Mouse (Mus musculus): ENCODE measurements around the gene Hspb6. TPM values are rescaled to one million over a fixed set of nuclear protein-coding genes. Genes with fewer than 3 reads are reported as not detected.

Hspb6 gene
- polyA plus RNA-seq, 1 experiment from 2014 or later, result 6.2 TPM

- Histone ChIP-seq H3K4me3 (no peak overlapping the region), H3K9ac (replicated peaks) (no peak overlapping the region), H3K27me3 (no peaks in the 10 kb centered on the region), H3K27ac (replicated peaks) (no peak overlapping the region), H3K36me3 (no peaks in the 10 kb centered on the region), H3K4me1 (peaks cover 10% of the 10 kb centered on the region), H3K4me2 (replicated peaks) (no peak overlapping the region), H3K9me3 (no peaks in the 10 kb centered on the region)
- 65% methylated on average over 3 of the region's 3 CpGs for WGBS
- ATAC-seq (ENCODE audit: low FRiP score, low read depth), result no peak
Measured at GRCm38 (mm10) chr7:30602583-30602982, 50.6 kb downstream of the Hspb6 start.

DNA sequence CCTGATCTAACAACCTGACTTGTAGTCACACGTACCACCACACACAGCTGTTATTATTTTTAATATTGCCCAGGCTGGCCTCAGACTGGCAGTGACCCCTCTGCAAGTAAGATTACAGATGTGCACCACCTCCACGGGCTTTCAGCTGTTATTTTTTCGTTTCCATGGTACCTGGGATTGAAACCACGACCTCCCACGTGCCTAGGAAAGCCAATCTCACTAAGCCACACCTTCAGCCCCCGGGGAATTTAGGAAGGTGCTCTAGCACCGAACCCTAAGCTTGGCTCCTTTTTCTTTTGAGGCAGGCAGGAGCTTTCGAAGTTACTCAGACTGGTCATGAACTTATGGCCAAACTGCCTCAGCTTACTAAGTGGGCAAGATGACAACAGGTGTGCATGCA is 52.4 kb downstream of the Hspb6 start:
- WGBS, result 69% methylated on average over 8 of the region's 8 CpGs
- no peak overlapping the region for H3K4me2 ChIP-seq (replicated peaks)
- H3K9ac ChIP-seq (replicated peaks), result no peak overlapping the region
- ATAC-seq (ENCODE audit: low FRiP score, low read depth), result no peak
- H3K4me3 ChIP-seq, result no peak overlapping the region
- H3K4me1 ChIP-seq, result peaks cover 10% of the 10 kb centered on the region
- H3K36me3 ChIP-seq, result no peaks in the 10 kb centered on the region
- H3K9me3 ChIP-seq, result no peaks in the 10 kb centered on the region
- H3K27ac ChIP-seq (replicated peaks), result no peak overlapping the region
- no peaks in the 10 kb centered on the region for H3K27me3 ChIP-seq

- WGBS, result 88% methylated on average over 8 of the region's 8 CpGs
- peaks cover 6% of the 10 kb centered on the region; the same call in 1 of the 2 replicates for H3K4me1 ChIP-seq
- H3K4me3 ChIP-seq, result no peak overlapping the region
- no peaks in the 10 kb centered on the region for H3K9me3 ChIP-seq
- no peak overlapping the region for H3K9ac ChIP-seq (replicated peaks)
- no peaks in the 10 kb centered on the region for H3K36me3 ChIP-seq
- no peak for ATAC-seq (ENCODE audit: low FRiP score, low read depth)
- H3K27ac ChIP-seq (replicated peaks), result no peak overlapping the region
- H3K27me3 ChIP-seq, result no peaks in the 10 kb centered on the region
- H3K4me2 ChIP-seq (replicated peaks), result no peak overlapping the region
Measured at GRCm38 (mm10) chr7:30604944-30605343, 53.0 kb downstream of the Hspb6 start.

Small RNA genes lying within 50 kb of the gene (microRNA-seq; reads per million reads assigned to microRNA genes)
- gene Gm38670 (1.4 reads per million), gene Mir3569 (not detected)

Other genes with a start within 250 kb of the Hspb6 start
- 86.9 and 92.9 TPM in 2 replicates for gene Alkbh6, start 243.5 kb upstream of the Hspb6 start, polyA plus RNA-seq (2016; fragmentation: Nextera tagmentation; extraction: Ambion mirVana)
- gene Syne4, start 237.4 kb upstream of the Hspb6 start, polyA plus RNA-seq (2016; fragmentation: Nextera tagmentation; extraction: Ambion mirVana), result 17.5 and 19.0 TPM in 2 replicates
- gene E130208F15Rik, start 230.4 kb upstream of the Hspb6 start, polyA plus RNA-seq (2016; fragmentation: Nextera tagmentation; extraction: Ambion mirVana), result 0.63 TPM in 1 of 2 replicates, not detected in the other
- gene Sdhaf1, start 228.3 kb upstream of the Hspb6 start, polyA plus RNA-seq (2016; fragmentation: Nextera tagmentation; extraction: Ambion mirVana), result 22.2 and 27.4 TPM in 2 replicates
- 9.1 and 9.5 TPM in 2 replicates for gene Lrfn3, start 189.4 kb upstream of the Hspb6 start, polyA plus RNA-seq (2016; fragmentation: Nextera tagmentation; extraction: Ambion mirVana)
- 18.3 and 24.4 TPM in 2 replicates for gene Tyrobp, start 138.4 kb upstream of the Hspb6 start, polyA plus RNA-seq (2016; fragmentation: Nextera tagmentation; extraction: Ambion mirVana)
- gene Hcst, start 132.3 kb upstream of the Hspb6 start, polyA plus RNA-seq (2016; fragmentation: Nextera tagmentation; extraction: Ambion mirVana), result not detected in 2 replicates
- 1.4 TPM in 2 replicates for gene Nfkbid, start 130.4 kb upstream of the Hspb6 start, polyA plus RNA-seq (2016; fragmentation: Nextera tagmentation; extraction: Ambion mirVana)
- 301 and 324 TPM in 2 replicates for gene Aplp1, start 106.6 kb upstream of the Hspb6 start, polyA plus RNA-seq (2016; fragmentation: Nextera tagmentation; extraction: Ambion mirVana)
- gene Kirrel2, start 94.5 kb upstream of the Hspb6 start, polyA plus RNA-seq (2016; fragmentation: Nextera tagmentation; extraction: Ambion mirVana), result 1.6 and 4.7 TPM in 2 replicates
- gene Nphs1, start 93.9 kb upstream of the Hspb6 start, polyA plus RNA-seq (2016; fragmentation: Nextera tagmentation; extraction: Ambion mirVana), result 0.58 and 1.1 TPM in 2 replicates
- 0.39 TPM in 1 of 2 replicates, not detected in the other for gene Prodh2, start 58.6 kb upstream of the Hspb6 start, polyA plus RNA-seq (2016; fragmentation: Nextera tagmentation; extraction: Ambion mirVana)
- gene Arhgap33, start 17.1 kb upstream of the Hspb6 start, polyA plus RNA-seq (2016; fragmentation: Nextera tagmentation; extraction: Ambion mirVana), result 96.3 and 99.5 TPM in 2 replicates
- gene Proser3, start 121 bp downstream of the Hspb6 start, polyA plus RNA-seq (2016; fragmentation: Nextera tagmentation; extraction: Ambion mirVana), result 15.1 TPM in 2 replicates
- gene Lin37, start 7.7 kb downstream of the Hspb6 start, polyA plus RNA-seq (2016; fragmentation: Nextera tagmentation; extraction: Ambion mirVana), result 53.0 and 54.9 TPM in 2 replicates
- 83.1 and 88.4 TPM in 2 replicates for gene U2af1l4, start 11.1 kb downstream of the Hspb6 start, polyA plus RNA-seq (2016; fragmentation: Nextera tagmentation; extraction: Ambion mirVana)
- 21.8 and 23.5 TPM in 2 replicates for gene Gm49396, start 11.2 kb downstream of the Hspb6 start, polyA plus RNA-seq (2016; fragmentation: Nextera tagmentation; extraction: Ambion mirVana)
- 130 and 144 TPM in 2 replicates for gene Psenen, start 11.4 kb downstream of the Hspb6 start, polyA plus RNA-seq (2016; fragmentation: Nextera tagmentation; extraction: Ambion mirVana)
- gene Igflr1, start 13.2 kb downstream of the Hspb6 start, polyA plus RNA-seq (2016; fragmentation: Nextera tagmentation; extraction: Ambion mirVana), result 5.9 and 8.2 TPM in 2 replicates
- gene Kmt2b, start 36.5 kb downstream of the Hspb6 start, polyA plus RNA-seq (2016; fragmentation: Nextera tagmentation; extraction: Ambion mirVana), result 11.4 and 13.6 TPM in 2 replicates
- gene Zbtb32, start 46.7 kb downstream of the Hspb6 start, polyA plus RNA-seq (2016; fragmentation: Nextera tagmentation; extraction: Ambion mirVana), result 0.34 and 0.47 TPM in 2 replicates
- gene Upk1a, start 60.7 kb downstream of the Hspb6 start, polyA plus RNA-seq (2016; fragmentation: Nextera tagmentation; extraction: Ambion mirVana), result 0.75 and 0.85 TPM in 2 replicates
- gene Cox6b1, start 74.0 kb downstream of the Hspb6 start, polyA plus RNA-seq (2016; fragmentation: Nextera tagmentation; extraction: Ambion mirVana), result 801 and 832 TPM in 2 replicates
- not detected in 2 replicates for gene Etv2, start 83.7 kb downstream of the Hspb6 start, polyA plus RNA-seq (2016; fragmentation: Nextera tagmentation; extraction: Ambion mirVana)
- gene Rbm42, start 98.1 kb downstream of the Hspb6 start, polyA plus RNA-seq (2016; fragmentation: Nextera tagmentation; extraction: Ambion mirVana), result 153 and 154 TPM in 2 replicates
- 49.0 and 50.4 TPM in 2 replicates for gene Haus5, start 112.8 kb downstream of the Hspb6 start, polyA plus RNA-seq (2016; fragmentation: Nextera tagmentation; extraction: Ambion mirVana)
- not detected in 2 replicates for gene Pmis2, start 119.4 kb downstream of the Hspb6 start, polyA plus RNA-seq (2016; fragmentation: Nextera tagmentation; extraction: Ambion mirVana)
- gene 2200002J24Rik, start 146.7 kb downstream of the Hspb6 start, polyA plus RNA-seq (2016; fragmentation: Nextera tagmentation; extraction: Ambion mirVana), result not detected in 2 replicates
- gene Atp4a, start 160.0 kb downstream of the Hspb6 start, polyA plus RNA-seq (2016; fragmentation: Nextera tagmentation; extraction: Ambion mirVana), result 1.1 and 2.0 TPM in 2 replicates
- gene Tmem147, start 177.4 kb downstream of the Hspb6 start, polyA plus RNA-seq (2016; fragmentation: Nextera tagmentation; extraction: Ambion mirVana), result 149 and 152 TPM in 2 replicates
- gene Gapdhs, start 191.5 kb downstream of the Hspb6 start, polyA plus RNA-seq (2016; fragmentation: Nextera tagmentation; extraction: Ambion mirVana), result 0.65 and 1.6 TPM in 2 replicates
- gene Sbsn, start 199.3 kb downstream of the Hspb6 start, polyA plus RNA-seq (2016; fragmentation: Nextera tagmentation; extraction: Ambion mirVana), result 1.6 and 1.8 TPM in 2 replicates
- 0.20 and 0.38 TPM in 2 replicates for gene Dmkn, start 211.6 kb downstream of the Hspb6 start, polyA plus RNA-seq (2016; fragmentation: Nextera tagmentation; extraction: Ambion mirVana)
- not detected in 2 replicates for gene Krtdap, start 235.7 kb downstream of the Hspb6 start, polyA plus RNA-seq (2016; fragmentation: Nextera tagmentation; extraction: Ambion mirVana)

All from midbrain, embryonic 12.5 days (tissue).